Mouse (Mus musculus) C2C12 (cell line): ENCODE data around the gene Xylt1.

Experiments
- CEBPB ChIP-seq: IDR thresholded peaks from one replicate; pipeline ENCODE4 v1.6.1; 2011; ENCODE audit warnings: low read depth, mild to moderate bottlenecking, control low read depth, moderate library complexity
- CTCF ChIP-seq: IDR thresholded peaks from one replicate; pipeline ENCODE4 v1.5.1; 2011; ENCODE audit not compliant: control insufficient read depth, insufficient read depth, insufficient read length
- FOSL1 ChIP-seq: IDR thresholded peaks from one replicate; pipeline ENCODE4 v1.8.0; 2011; ENCODE audit warnings: mild to moderate bottlenecking, low read length; ENCODE audit not compliant: poor library complexity, insufficient read depth, severe bottlenecking
- MAX ChIP-seq: IDR thresholded peaks from one replicate; pipeline ENCODE4 v1.6.1; 2011; ENCODE audit warnings: mild to moderate bottlenecking, control low read depth
- MYOD1 ChIP-seq: IDR thresholded peaks from one replicate; pipeline ENCODE4 v1.6.1; 2011; ENCODE audit warnings: low read depth; ENCODE audit not compliant: control insufficient read depth, insufficient read length

DNA sequence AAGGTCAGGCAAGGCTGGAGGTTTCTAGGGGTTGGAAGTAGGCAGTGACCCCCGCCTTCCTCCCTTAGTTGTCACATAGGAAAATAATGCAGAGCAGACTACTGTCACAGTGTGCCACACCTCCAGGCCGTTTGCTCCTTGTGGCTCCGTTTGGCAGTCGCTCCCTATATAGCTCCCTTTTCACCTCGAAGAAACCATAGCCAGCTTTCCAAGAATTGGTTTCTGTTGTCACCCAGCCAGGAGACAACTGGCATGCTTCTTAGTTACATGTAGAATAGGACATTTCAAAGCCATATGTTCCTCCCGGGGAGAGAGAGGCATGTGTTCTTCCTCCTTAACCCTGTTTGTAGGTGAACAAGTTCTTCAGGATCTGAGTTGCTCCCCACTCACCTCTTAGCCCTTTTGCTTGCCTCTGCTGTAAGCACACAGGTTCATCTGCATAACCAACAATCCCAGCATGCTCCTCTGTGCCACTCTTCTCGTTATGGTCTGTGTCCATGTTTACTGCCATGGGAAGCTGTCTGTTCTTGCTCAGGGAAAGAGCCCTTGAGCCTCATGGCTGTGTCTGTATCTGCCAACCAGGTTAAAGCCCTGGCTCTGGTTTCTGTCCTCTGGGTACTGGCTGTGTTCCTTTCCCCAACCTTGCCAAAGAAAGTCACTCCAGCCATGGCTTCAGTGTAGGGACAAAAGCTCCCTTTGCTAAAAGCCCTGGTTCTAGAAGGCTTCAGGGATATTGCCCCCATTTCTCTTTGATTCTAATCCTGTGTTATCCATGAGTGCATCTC lies 143.8 kb downstream of the Xylt1 start:
- TF ChIP-seq CTCF (no peak), MYOD1 (no peak), CEBPB (no peak), FOSL1 (no peak), MAX (no peak)
